Mouse (Mus musculus) embryonic facial prominence, embryonic 13.5 days (tissue): ENCODE results near the gene Slc35f2. TPM values are rescaled to one million over a fixed set of nuclear protein-coding genes. Genes with fewer than 3 reads are reported as not detected.

Experiments used
- ATAC-seq: fragments of 200-750 bp; cut with Nextera tagmentation; 2 replicates; pipeline ENCODE4 v1.8.0; 2017; ENCODE audit warnings: low read depth; ENCODE audit not compliant: insufficient number of reproducible peaks, insufficient read depth, low FRiP score, low TSS enrichment
- H3K27ac ChIP-seq: fragments of 300-500 bp; sonication (generic); 2 replicates; pipeline ENCODE4 v1.5.1; 2015; ENCODE audit warnings: moderate library complexity, mild to moderate bottlenecking, inconsistent platforms
- H3K27me3 ChIP-seq: fragments of 300-500 bp; sonication (generic); 2 replicates; pipeline ENCODE4 v1.6.1; 2015; ENCODE audit warnings: mild to moderate bottlenecking, inconsistent platforms
- H3K36me3 ChIP-seq: fragments of 300-500 bp; sonication (generic); 2 replicates; pipeline ENCODE4 v1.6.1; 2015; ENCODE audit warnings: mild to moderate bottlenecking, inconsistent platforms
- H3K4me1 ChIP-seq: fragments of 300-500 bp; sonication (generic); 2 replicates; pipeline ENCODE4 v1.6.1; 2015; ENCODE audit warnings: inconsistent platforms
- H3K4me2 ChIP-seq: fragments of 300-500 bp; sonication (generic); 2 replicates; pipeline ENCODE4 v1.6.1; 2015; ENCODE audit warnings: moderate library complexity, mild to moderate bottlenecking, inconsistent platforms
- H3K4me3 ChIP-seq: fragments of 300-500 bp; sonication (generic); 2 replicates; pipeline ENCODE4 v1.5.1; 2015; ENCODE audit warnings: mild to moderate bottlenecking, inconsistent platforms
- H3K9ac ChIP-seq: fragments of 300-500 bp; sonication (generic); 2 replicates; pipeline ENCODE4 v1.6.1; 2015; ENCODE audit warnings: mild to moderate bottlenecking, inconsistent platforms
- H3K9me3 ChIP-seq: fragments of 300-500 bp; sonication (generic); 2 replicates; pipeline ENCODE4 v1.6.1; 2016; ENCODE audit warnings: inconsistent platforms
- WGBS: fragments of 180-500 bp; shearing (Covaris S2); methylation state at CpG from one replicate; pipeline ENCODE4 v1.1.7; 2015; ENCODE audit warnings: mixed read lengths; 5-methylcytosine and 5-hydroxymethylcytosine counted together
- polyA plus RNA-seq: library from polyadenylated mRNA; unstranded; fragments of >200 nt; fragmentation: Nextera tagmentation; extraction: Ambion mirVana; gene quantifications from 2 replicates; pipeline ENCODE4 v1.2.1, GENCODE M21; 2015

The Slc35f2 gene
- 10.5 and 10.9 TPM in 2 replicates for polyA plus RNA-seq

DNA sequence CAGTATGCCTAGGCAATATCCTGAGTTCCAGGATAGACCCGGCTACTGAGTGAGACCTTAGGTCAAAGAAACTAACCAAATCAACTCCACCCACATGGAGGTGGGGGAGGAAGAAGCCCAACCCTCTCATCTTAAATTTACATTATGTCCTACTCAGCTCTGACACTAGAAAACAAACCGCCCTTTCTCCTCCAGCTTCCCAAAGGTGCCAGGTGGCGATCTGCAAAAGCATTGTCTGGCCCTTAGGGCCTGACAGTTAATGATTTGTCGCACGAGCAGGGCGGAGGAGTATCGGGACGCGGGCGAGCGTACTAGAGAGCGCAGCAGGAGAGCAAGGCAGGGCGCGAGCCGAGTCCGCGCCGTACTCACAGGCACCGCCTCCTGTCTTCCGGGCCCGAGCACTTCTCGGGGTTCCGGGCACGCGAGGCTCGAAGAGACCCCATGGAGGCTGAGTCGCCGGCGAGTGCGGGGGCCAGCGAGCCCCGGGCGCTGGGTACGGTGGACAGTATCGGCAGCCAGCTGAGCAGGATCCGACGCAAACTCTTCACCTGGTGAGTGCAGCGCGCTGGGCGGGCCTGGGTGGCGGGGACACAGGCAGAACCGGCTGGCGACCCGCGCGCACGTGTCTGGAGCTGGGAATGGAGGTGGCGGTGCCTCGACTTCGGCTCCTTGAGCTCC is at the start of gene Slc35f2:
Slc35f2 (plus strand) TSS at position 195 of the 678 bp plus-strand sequence.
- no peaks in the 10 kb centered on the region for H3K36me3 ChIP-seq
- peak within 1 kb of the TSS; percentile 63 for H3K4me3 ChIP-seq
- H3K9ac ChIP-seq = peak within 1 kb of the TSS; percentile 73
- under 1% methylated on average over 50 of the region's 50 CpGs for WGBS
- peaks cover 33% of the 10 kb centered on the region for H3K27me3 ChIP-seq
- peak within 1 kb of the TSS; percentile 95 for H3K4me2 ChIP-seq
- ATAC-seq = no peak
- H3K4me1 ChIP-seq = peaks cover 13% of the 10 kb centered on the region
- H3K27ac ChIP-seq = no peak within 1 kb of the TSS
- no peaks in the 10 kb centered on the region for H3K9me3 ChIP-seq

- no peak overlapping the region for H3K27ac ChIP-seq
- no peaks in the 10 kb centered on the region for H3K4me1 ChIP-seq
- WGBS = 28% methylated on average over 3 of the region's 3 CpGs
- no peak overlapping the region for H3K4me2 ChIP-seq
- no peaks in the 10 kb centered on the region for H3K9me3 ChIP-seq
- no peaks in the 10 kb centered on the region for H3K36me3 ChIP-seq
- H3K9ac ChIP-seq = no peak overlapping the region
- ATAC-seq = no peak
- H3K4me3 ChIP-seq = no peak overlapping the region
- H3K27me3 ChIP-seq = no peaks in the 10 kb centered on the region
These were observed 30.4 kb upstream of the Slc35f2 start for GRCm38 (mm10) chr9:53740829-53741404.

- H3K27me3 ChIP-seq = no peaks in the 10 kb centered on the region
- H3K9me3 ChIP-seq = no peaks in the 10 kb centered on the region
- H3K9ac ChIP-seq = no peak overlapping the region
- H3K4me3 ChIP-seq = no peak overlapping the region
- no peaks in the 10 kb centered on the region for H3K4me1 ChIP-seq
- ATAC-seq = no peak
- 88% methylated on average over 13 of the region's 13 CpGs for WGBS
- H3K36me3 ChIP-seq = no peaks in the 10 kb centered on the region
- H3K27ac ChIP-seq = no peak overlapping the region
- H3K4me2 ChIP-seq = no peak overlapping the region
These were observed 20.9 kb upstream of the Slc35f2 start for GRCm38 (mm10) chr9:53750411-53750810.

GRCm38 (mm10) chr9:53750899-53751298 is 20.4 kb upstream of the Slc35f2 start:
- H3K4me2 ChIP-seq = no peak overlapping the region
- ATAC-seq = no peak
- H3K36me3 ChIP-seq = no peaks in the 10 kb centered on the region
- no peak overlapping the region for H3K9ac ChIP-seq
- no peaks in the 10 kb centered on the region for H3K9me3 ChIP-seq
- no peak overlapping the region for H3K27ac ChIP-seq
- no peak overlapping the region for H3K4me3 ChIP-seq
- H3K4me1 ChIP-seq = no peaks in the 10 kb centered on the region
- WGBS = 42% methylated on average over 5 of the region's 5 CpGs
- H3K27me3 ChIP-seq = no peaks in the 10 kb centered on the region

DNA sequence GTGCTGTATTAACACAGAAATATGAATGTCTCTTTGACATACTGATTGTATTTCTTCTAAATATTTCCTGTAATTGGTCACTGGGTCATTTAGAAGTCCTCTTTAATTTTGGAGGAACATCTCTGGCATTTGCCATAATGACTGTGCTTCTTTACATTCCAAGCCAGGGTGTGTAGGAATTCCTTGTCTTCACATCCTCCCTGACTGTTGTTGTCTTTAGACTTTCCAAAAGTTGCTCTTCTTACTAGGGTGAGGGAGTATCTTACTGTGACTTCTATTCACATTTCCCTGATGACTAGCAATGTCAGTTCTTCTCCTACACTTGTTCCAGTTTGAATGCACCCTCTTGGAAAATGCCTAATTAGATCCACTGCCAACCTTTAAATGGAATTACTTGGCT is 16.5 kb upstream of the Slc35f2 start:
- H3K4me1 ChIP-seq = no peaks in the 10 kb centered on the region
- no peak for ATAC-seq

DNA sequence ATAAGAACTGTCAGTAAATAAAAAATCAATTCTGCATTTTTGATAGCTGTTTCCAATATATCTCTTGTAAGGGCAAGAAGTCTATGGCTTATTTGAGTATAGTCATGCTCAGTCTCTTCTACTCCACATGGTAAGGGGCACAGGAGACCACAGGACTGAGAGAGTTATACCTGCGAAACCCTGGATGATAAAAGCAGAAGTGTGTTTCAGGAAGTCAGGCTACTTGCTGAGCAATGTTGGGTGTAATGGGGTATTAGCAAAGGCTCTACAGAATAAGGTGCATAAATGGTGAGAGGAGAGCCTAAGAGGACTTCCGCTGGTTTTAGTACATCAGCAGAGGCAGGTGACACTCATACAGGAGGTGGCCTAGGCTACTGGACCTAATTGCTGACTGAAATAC is 13.2 kb upstream of the Slc35f2 start:
- no peak overlapping the region for H3K4me3 ChIP-seq
- H3K4me2 ChIP-seq = no peak overlapping the region
- no peaks in the 10 kb centered on the region for H3K4me1 ChIP-seq
- no peak overlapping the region for H3K9ac ChIP-seq
- 94% methylated on average over 2 of the region's 2 CpGs for WGBS
- no peak for ATAC-seq
- H3K27me3 ChIP-seq = no peaks in the 10 kb centered on the region
- no peaks in the 10 kb centered on the region for H3K36me3 ChIP-seq
- H3K9me3 ChIP-seq = no peaks in the 10 kb centered on the region
- H3K27ac ChIP-seq = no peak overlapping the region

More for the DNA sequence above, 16.5 kb upstream of the Slc35f2 start:
- Histone ChIP-seq H3K36me3 (no peaks in the 10 kb centered on the region), H3K9me3 (no peaks in the 10 kb centered on the region), H3K9ac (no peak overlapping the region), H3K27ac (no peak overlapping the region), H3K4me2 (no peak overlapping the region), H3K27me3 (no peaks in the 10 kb centered on the region), H3K4me3 (no peak overlapping the region)

DNA sequence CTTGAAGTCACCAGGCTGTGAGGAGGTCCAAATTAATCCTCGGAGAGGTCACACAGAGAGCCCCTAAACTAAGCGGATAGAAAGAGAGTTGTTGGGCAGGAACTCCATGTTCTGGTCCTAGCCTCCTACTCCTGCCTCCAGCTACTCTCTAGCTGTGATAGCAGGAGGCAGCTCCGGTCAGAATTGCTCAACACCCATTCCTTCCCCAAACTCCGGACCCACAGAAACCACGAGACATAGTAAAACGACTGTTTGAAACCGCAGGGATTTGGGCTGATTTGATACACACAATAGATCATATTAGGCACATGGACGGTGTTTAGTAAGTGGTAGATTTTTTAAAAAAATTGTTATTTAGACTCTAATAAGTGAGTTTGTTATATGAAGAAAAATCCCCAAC is 6.6 kb upstream of the Slc35f2 start:
- no peak for ATAC-seq
- H3K4me2 ChIP-seq = no peak overlapping the region
- no peak overlapping the region for H3K9ac ChIP-seq
- H3K9me3 ChIP-seq = no peaks in the 10 kb centered on the region
- WGBS = 69% methylated on average over 8 of the region's 8 CpGs
- no peaks in the 10 kb centered on the region for H3K27me3 ChIP-seq
- H3K36me3 ChIP-seq = no peaks in the 10 kb centered on the region
- H3K4me3 ChIP-seq = no peak overlapping the region
- H3K4me1 ChIP-seq = no peaks in the 10 kb centered on the region
- no peak overlapping the region for H3K27ac ChIP-seq

GRCm38 (mm10) chr9:53768486-53768885 is 2.9 kb upstream of the Slc35f2 start:
- no peak overlapping the region for H3K4me3 ChIP-seq
- no peak overlapping the region for H3K9ac ChIP-seq
- no peaks in the 10 kb centered on the region for H3K36me3 ChIP-seq
- H3K27me3 ChIP-seq = peaks cover 33% of the 10 kb centered on the region
- peaks cover 13% of the 10 kb centered on the region for H3K4me1 ChIP-seq
- WGBS = 79% methylated on average over 5 of the region's 5 CpGs
- ATAC-seq = no peak
- no peaks in the 10 kb centered on the region for H3K9me3 ChIP-seq
- H3K4me2 ChIP-seq = no peak overlapping the region
- H3K27ac ChIP-seq = no peak overlapping the region

- ATAC-seq = no peak
- peak overlapping the region; percentile 95 for H3K4me2 ChIP-seq
- no peaks in the 10 kb centered on the region for H3K36me3 ChIP-seq
- peaks cover 33% of the 10 kb centered on the region for H3K27me3 ChIP-seq
- WGBS = 38% methylated on average over 12 of the region's 12 CpGs
- no peaks in the 10 kb centered on the region for H3K9me3 ChIP-seq
- H3K4me3 ChIP-seq = peak overlapping the region; percentile 63
- H3K9ac ChIP-seq = peak overlapping the region; percentile 73; the same call in 1 of the 2 replicates
- H3K27ac ChIP-seq = no peak overlapping the region
- peaks cover 13% of the 10 kb centered on the region for H3K4me1 ChIP-seq
These were observed 481 bp upstream of the Slc35f2 start for GRCm38 (mm10) chr9:53770771-53771343.

- H3K36me3 ChIP-seq = no peaks in the 10 kb centered on the region
- peaks cover 33% of the 10 kb centered on the region for H3K27me3 ChIP-seq
- peak overlapping the region; percentile 73 for H3K9ac ChIP-seq
- no peak for ATAC-seq
- peak overlapping the region; percentile 63 for H3K4me3 ChIP-seq
- H3K4me1 ChIP-seq = peaks cover 13% of the 10 kb centered on the region
- WGBS = 2% methylated on average over 17 of the region's 17 CpGs
- peak overlapping the region; percentile 95 for H3K4me2 ChIP-seq
- H3K9me3 ChIP-seq = no peaks in the 10 kb centered on the region
- no peak overlapping the region for H3K27ac ChIP-seq
These were observed 803 bp downstream of the Slc35f2 start for GRCm38 (mm10) chr9:53772121-53772561.

DNA sequence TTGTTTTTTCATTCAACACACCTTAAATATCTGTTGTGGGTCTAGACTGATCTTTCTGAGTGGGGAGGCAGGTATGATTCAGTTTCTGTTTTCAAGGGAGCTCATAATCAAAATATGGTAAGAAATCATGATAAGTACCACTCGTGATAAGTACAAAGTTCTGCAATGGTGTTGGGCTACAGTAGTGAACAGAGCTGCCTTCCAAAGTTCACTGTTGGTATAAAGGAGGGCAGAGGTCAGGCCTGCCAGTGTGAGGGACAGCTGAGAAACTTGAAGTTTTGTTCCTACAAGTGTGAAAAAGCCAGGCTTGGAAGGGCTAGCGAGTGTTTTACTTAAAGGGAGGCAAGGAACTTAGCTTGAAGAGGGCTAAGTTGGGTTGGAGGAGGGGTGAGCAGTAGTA is 4.2 kb downstream of the Slc35f2 start:
- H3K4me2 ChIP-seq = no peak overlapping the region
- no peaks in the 10 kb centered on the region for H3K9me3 ChIP-seq
- no peaks in the 10 kb centered on the region for H3K36me3 ChIP-seq
- no peak for ATAC-seq
- 93% methylated on average over 2 of the region's 2 CpGs for WGBS
- H3K27me3 ChIP-seq = peaks cover 28% of the 10 kb centered on the region
- H3K27ac ChIP-seq = no peak overlapping the region
- H3K4me3 ChIP-seq = no peak overlapping the region
- peaks cover 13% of the 10 kb centered on the region for H3K4me1 ChIP-seq
- no peak overlapping the region for H3K9ac ChIP-seq
